Mouse (Mus musculus) heart, embryonic 14.5 days (tissue): ENCODE results near the gene Cldnd2. TPM values are rescaled to one million over a fixed set of nuclear protein-coding genes. Genes with fewer than 3 reads are reported as not detected.

Experiments
- ATAC-seq: fragments of 200-750 bp; cut with Nextera tagmentation; 2 replicates; pipeline ENCODE4 v1.8.0; 2017; ENCODE audit warnings: low read depth, moderate TSS enrichment; ENCODE audit not compliant: insufficient number of reproducible peaks, insufficient read depth, low FRiP score
- H3K27ac ChIP-seq, 2 experiments: fragments of 200-500 bp in 1 of 2; fragments of 300-500 bp in 1 of 2; sonication (generic) in 1 of 2; replicated peaks in 1 of 2; 2 replicates each; pipeline ENCODE4 v1.5.1; 2012 to 2014; ENCODE audit warnings: low read depth in 2 of 2, low read length in 2 of 2, control low read depth in 1 of 2, mild to moderate bottlenecking in 1 of 2, mixed read lengths in 1 of 2; ENCODE audit not compliant: control insufficient read depth in 1 of 2, insufficient read depth in 1 of 2
- H3K27me3 ChIP-seq: fragments of 300-500 bp; sonication (generic); 2 replicates; pipeline ENCODE4 v1.6.1; 2014; ENCODE audit warnings: mild to moderate bottlenecking, low read length, control low read depth; ENCODE audit not compliant: control insufficient read depth, insufficient read depth
- H3K36me3 ChIP-seq: fragments of 300-500 bp; sonication (generic); 2 replicates; pipeline ENCODE4 v1.6.1; 2014; ENCODE audit warnings: mild to moderate bottlenecking, control low read depth, low read length, mixed read lengths; ENCODE audit not compliant: control insufficient read depth, insufficient read depth
- H3K4me1 ChIP-seq, 2 experiments: fragments of 200-500 bp in 1 of 2; fragments of 300-500 bp in 1 of 2; sonication (generic) in 1 of 2; 2 replicates each; pipeline ENCODE4 v1.6.1; 2012 to 2014; ENCODE audit warnings: low read length in 2 of 2, control low read depth in 1 of 2, mixed read lengths in 1 of 2; ENCODE audit not compliant: control insufficient read depth in 2 of 2, insufficient read depth in 2 of 2
- H3K4me2 ChIP-seq: fragments of 300-500 bp; sonication (generic); 2 replicates; pipeline ENCODE4 v1.6.1; 2014; ENCODE audit warnings: mild to moderate bottlenecking, low read length
- H3K4me3 ChIP-seq, 2 experiments: fragments of 200-500 bp in 1 of 2; fragments of 300-500 bp in 1 of 2; sonication (generic) in 1 of 2; 2 replicates each; pipeline ENCODE4 v1.5.1; 2012 to 2014; ENCODE audit warnings: low read length in 2 of 2, mild to moderate bottlenecking in 2 of 2, control low read depth in 1 of 2, low read depth in 1 of 2, moderate library complexity in 1 of 2; ENCODE audit not compliant: control insufficient read depth in 1 of 2, insufficient read depth in 1 of 2
- H3K9ac ChIP-seq: fragments of 300-500 bp; sonication (generic); 2 replicates; pipeline ENCODE4 v1.6.1; 2014; ENCODE audit warnings: mild to moderate bottlenecking, low read length
- H3K9me3 ChIP-seq: fragments of 300-500 bp; sonication (generic); 2 replicates; pipeline ENCODE4 v1.6.1; 2016; ENCODE audit warnings: low read length, control low read depth; ENCODE audit not compliant: control insufficient read depth
- WGBS: fragments of 180-500 bp; shearing (Covaris S2); extraction: QIAGEN DNeasy Blood & Tissue Kit; methylation state at CpG from one replicate; pipeline ENCODE4 v1.1.7; 2014; 5-methylcytosine and 5-hydroxymethylcytosine counted together
- polyA plus RNA-seq: library from polyadenylated mRNA; unstranded; fragments of >200 nt; fragmentation: Nextera tagmentation; extraction: Ambion mirVana; gene quantifications from 2 replicates; pipeline ENCODE4 v1.2.1, GENCODE M21; 2014

The Cldnd2 gene
- polyA plus RNA-seq, result not detected in 2 replicates

DNA sequence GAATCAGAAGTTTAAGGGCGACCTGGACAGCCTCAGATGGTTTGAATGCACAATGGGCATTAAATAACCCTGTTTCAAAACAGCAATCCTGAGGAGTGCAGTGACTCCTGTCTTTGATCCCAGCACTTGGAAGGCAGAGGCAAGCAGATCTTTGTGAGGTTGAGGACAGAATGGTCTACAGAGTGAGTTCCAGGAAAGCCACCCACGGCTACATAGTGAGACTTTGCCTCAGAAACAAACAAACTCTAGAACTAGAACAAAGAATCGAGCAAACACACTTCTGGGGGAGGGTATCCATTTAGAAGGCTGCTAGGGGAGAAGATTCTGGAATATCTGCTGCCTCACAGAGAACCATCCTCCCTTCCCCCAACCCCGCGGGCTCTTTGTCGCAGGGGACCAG lies at the start of gene Cldnd2:
Gene Cldnd2 (plus strand): TSS at position 301 of the 400 bp plus-strand sequence.
- Histone ChIP-seq H3K9me3 (no peaks in the 10 kb centered on the region), H3K27me3 (no peaks in the 10 kb centered on the region)
- WGBS, result 81% methylated on average over 6 of the region's 6 CpGs

GRCm38 (mm10) chr7:43392349-43393121 lies 48.0 kb upstream of the Cldnd2 start:
- H3K36me3 ChIP-seq, result no peaks in the 10 kb centered on the region
- H3K4me1 ChIP-seq, result no peaks in the 10 kb centered on the region
- WGBS, result 67% methylated on average over 8 of the region's 8 CpGs
- H3K4me2 ChIP-seq, result no peak overlapping the region
- no peaks in the 10 kb centered on the region for H3K9me3 ChIP-seq
- no peak overlapping the region for H3K27ac ChIP-seq
- no peak overlapping the region for H3K4me3 ChIP-seq
- no peak overlapping the region for H3K9ac ChIP-seq
- ATAC-seq, result no peak
- H3K27me3 ChIP-seq, result no peaks in the 10 kb centered on the region

More for the DNA sequence above, at the start of gene Cldnd2:
- H3K27ac ChIP-seq, result no peak within 1 kb of the TSS
- ATAC-seq, result no peak
- H3K4me3 ChIP-seq, result no peak within 1 kb of the TSS
- no peak within 1 kb of the TSS for H3K9ac ChIP-seq
- H3K4me1 ChIP-seq, result peaks cover 16 to 18% of the 10 kb centered on the region in 2 experiments
- no peak within 1 kb of the TSS for H3K4me2 ChIP-seq
- no peaks in the 10 kb centered on the region for H3K36me3 ChIP-seq

GRCm38 (mm10) chr7:43399501-43399900 lies 41.1 kb upstream of the Cldnd2 start:
- Histone ChIP-seq H3K4me1 (no peaks in the 10 kb centered on the region), H3K27me3 (no peaks in the 10 kb centered on the region), H3K4me3 (no peak overlapping the region), H3K9me3 (no peaks in the 10 kb centered on the region), H3K4me2 (no peak overlapping the region), H3K9ac (no peak overlapping the region), H3K36me3 (no peaks in the 10 kb centered on the region), H3K27ac (no peak overlapping the region)
- ATAC-seq, result no peak
- WGBS, result 74% methylated on average over 2 of the region's 2 CpGs

DNA sequence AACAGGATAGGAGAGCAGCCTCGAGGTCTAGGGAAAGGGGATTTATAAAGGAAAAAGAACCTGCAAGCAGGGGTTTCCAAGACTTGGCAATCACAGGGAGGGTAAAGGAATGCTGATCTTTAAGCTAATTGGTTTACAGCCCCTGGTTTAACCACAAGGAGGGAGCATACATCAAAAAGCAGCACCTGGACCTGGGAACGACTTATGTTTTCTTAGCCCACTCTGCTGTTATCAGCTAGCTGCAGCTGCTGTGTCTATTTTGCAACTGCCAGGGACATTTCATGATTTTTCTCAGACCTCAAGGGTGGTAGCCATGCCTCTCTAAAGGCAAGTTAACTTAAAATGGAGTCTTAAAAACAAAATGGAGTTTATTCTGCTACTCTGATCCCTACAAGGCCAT lies 37.9 kb upstream of the Cldnd2 start:
- 27% methylated on average over 2 of the region's 2 CpGs for WGBS
- no peak overlapping the region for H3K4me2 ChIP-seq

GRCm38 (mm10) chr7:43407573-43407972 lies 33.0 kb upstream of the Cldnd2 start:
- 78% methylated on average over 3 of the region's 3 CpGs for WGBS
- H3K9ac ChIP-seq, result no peak overlapping the region
- no peak overlapping the region for H3K4me2 ChIP-seq
- 0 out of 2 replicates have a peak, but pooled peaks cover 2% of the 10 kb centered on the region for H3K9me3 ChIP-seq
- no peaks in the 10 kb centered on the region for H3K4me1 ChIP-seq
- no peaks in the 10 kb centered on the region for H3K27me3 ChIP-seq
- no peak overlapping the region for H3K4me3 ChIP-seq
- H3K36me3 ChIP-seq, result no peaks in the 10 kb centered on the region
- no peak for ATAC-seq
- no peak overlapping the region for H3K27ac ChIP-seq

More for the DNA sequence above, 37.9 kb upstream of the Cldnd2 start:
- Histone ChIP-seq H3K9me3 (0 out of 2 replicates have a peak, but pooled peaks cover 2% of the 10 kb centered on the region), H3K4me1 (no peaks in the 10 kb centered on the region), H3K36me3 (no peaks in the 10 kb centered on the region), H3K9ac (no peak overlapping the region), H3K4me3 (no peak overlapping the region), H3K27me3 (no peaks in the 10 kb centered on the region), H3K27ac (no peak overlapping the region)
- no peak for ATAC-seq

GRCm38 (mm10) chr7:43408131-43408553 lies 32.4 kb upstream of the Cldnd2 start, which contains the start of gene Siglecg:
Gene Siglecg (plus strand): TSS chr7:43408204.
- H3K27ac ChIP-seq, result no peak within 1 kb of the TSS
- no peaks in the 10 kb centered on the region for H3K27me3 ChIP-seq
- H3K4me2 ChIP-seq, result no peak within 1 kb of the TSS
- no peaks in the 10 kb centered on the region for H3K36me3 ChIP-seq
- no peak within 1 kb of the TSS for H3K4me3 ChIP-seq
- H3K9me3 ChIP-seq, result 0 out of 2 replicates have a peak, but pooled peaks cover 2% of the 10 kb centered on the region
- no peaks in the 10 kb centered on the region for H3K4me1 ChIP-seq
- no peak for ATAC-seq
- WGBS, result 69% methylated on average over 4 of the region's 4 CpGs
- no peak within 1 kb of the TSS for H3K9ac ChIP-seq

DNA sequence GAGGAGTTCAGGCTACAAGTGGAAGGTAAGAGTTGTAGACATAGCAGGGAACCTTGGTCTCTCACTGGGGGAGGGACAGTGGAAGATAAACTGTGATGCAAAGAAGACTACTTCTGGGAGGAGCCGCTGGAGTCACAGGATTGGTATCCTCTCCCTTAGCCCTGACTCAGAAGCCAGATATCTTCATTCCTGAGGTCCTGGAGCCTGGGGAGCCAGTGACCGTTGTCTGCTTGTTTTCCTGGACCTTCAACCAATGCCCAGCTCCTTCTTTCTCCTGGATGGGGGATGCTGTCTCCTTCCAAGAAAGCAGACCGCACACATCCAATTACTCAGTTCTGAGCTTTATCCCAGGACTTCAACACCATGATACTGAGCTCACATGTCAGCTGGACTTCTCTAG lies 31.5 kb upstream of the Cldnd2 start:
- Histone ChIP-seq H3K36me3 (no peaks in the 10 kb centered on the region), H3K27me3 (no peaks in the 10 kb centered on the region), H3K4me2 (no peak overlapping the region), H3K27ac (no peak overlapping the region), H3K4me1 (no peaks in the 10 kb centered on the region), H3K9ac (no peak overlapping the region), H3K9me3 (0 out of 2 replicates have a peak, but pooled peaks cover 2% of the 10 kb centered on the region), H3K4me3 (no peak overlapping the region)
- 44% methylated on average over 3 of the region's 3 CpGs for WGBS
- ATAC-seq, result no peak
